Mouse (Mus musculus): ENCODE measurements at regions not wholly inside any gene's neighbourhood (a gene's known extent, or its start where the extent isn't known, plus 50 kb on each side); places are given as distances from the start of the nearest gene placed in this dataset.
A peak's percentile ranks its signal among the peaks of the same experiment; 100 is the strongest.

DNA sequence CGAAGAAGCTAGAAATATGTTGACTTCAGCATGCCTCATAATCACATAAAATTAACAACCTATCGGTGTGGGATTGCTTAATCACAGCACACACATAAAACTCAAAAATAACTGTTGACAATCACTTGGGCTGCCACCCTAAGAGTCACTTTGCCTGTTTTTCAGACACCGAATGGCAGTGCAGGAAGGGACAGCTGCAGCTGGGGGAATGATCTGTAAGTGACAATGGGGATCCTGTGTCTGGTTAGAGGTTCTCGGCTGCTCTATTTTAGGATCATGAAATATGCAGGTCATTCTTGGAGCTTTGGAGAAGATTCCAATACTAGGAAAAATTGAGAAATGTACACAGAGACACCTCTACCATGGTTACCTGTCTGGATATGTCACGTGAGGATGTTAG is 54.4 kb upstream of the Tcf12 start:
- Histone ChIP-seq H3K4me3 (ENCODE audit: low read length) (no peak overlapping the region), H3K9me3 (ENCODE audit: low read length) (no peaks in the 10 kb centered on the region), H3K9ac (replicated peaks; ENCODE audit: low read length) (no peak overlapping the region), H3K27ac (no peak overlapping the region), H3K36me3 (ENCODE audit: insufficient read depth, low read length) (no peaks in the 10 kb centered on the region), H3K27me3 (ENCODE audit: insufficient read depth, low read length) (no peaks in the 10 kb centered on the region), H3K4me2 (ENCODE audit: low read depth, low read length) (no peak overlapping the region), H3K4me1 (ENCODE audit: insufficient read depth, low read length) (no peaks in the 10 kb centered on the region)
- ATAC-seq (no peak), DNase-seq (ENCODE audit: low spot score) (no peak)
- TF ChIP-seq CTCF (IDR thresholded peaks at IDR 0.05; ENCODE audit: low read depth): no peak
- 76% methylated on average over 5 of the region's 5 CpGs for WGBS

DNA sequence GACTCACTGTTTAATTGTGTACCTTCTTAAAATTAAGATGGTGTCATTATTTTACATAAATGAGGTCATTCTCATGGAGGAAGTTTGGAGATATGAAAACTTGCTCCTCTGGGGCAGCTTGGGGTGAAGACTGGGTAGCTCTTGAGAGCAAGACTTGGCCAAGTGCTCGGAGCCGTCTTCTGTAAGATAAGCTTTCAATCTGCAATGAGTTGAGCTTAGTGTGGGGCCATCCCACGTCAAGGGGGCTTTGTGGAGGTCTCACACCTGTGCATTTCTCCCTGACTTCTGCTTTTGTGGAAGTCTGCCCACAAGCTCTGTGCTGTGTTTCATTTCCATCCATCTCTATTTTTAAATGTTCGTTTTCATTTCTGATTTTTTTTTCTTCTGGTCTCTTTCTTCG is 54.9 kb upstream of the Tcf12 start:
- Histone ChIP-seq H3K27ac (no peak overlapping the region), H3K9me3 (ENCODE audit: low read length) (no peaks in the 10 kb centered on the region), H3K27me3 (ENCODE audit: insufficient read depth, low read length) (no peaks in the 10 kb centered on the region), H3K36me3 (ENCODE audit: insufficient read depth, low read length) (no peaks in the 10 kb centered on the region), H3K4me1 (ENCODE audit: insufficient read depth, low read length) (no peaks in the 10 kb centered on the region), H3K9ac (replicated peaks; ENCODE audit: low read length) (no peak overlapping the region), H3K4me3 (ENCODE audit: low read length) (no peak overlapping the region), H3K4me2 (ENCODE audit: low read depth, low read length) (no peak overlapping the region)
- no peak for TF ChIP-seq CTCF (IDR thresholded peaks at IDR 0.05; ENCODE audit: low read depth)
- ATAC-seq (no peak), DNase-seq (ENCODE audit: low spot score) (no peak)
- WGBS: 93% methylated on average over 5 of the region's 5 CpGs

DNA sequence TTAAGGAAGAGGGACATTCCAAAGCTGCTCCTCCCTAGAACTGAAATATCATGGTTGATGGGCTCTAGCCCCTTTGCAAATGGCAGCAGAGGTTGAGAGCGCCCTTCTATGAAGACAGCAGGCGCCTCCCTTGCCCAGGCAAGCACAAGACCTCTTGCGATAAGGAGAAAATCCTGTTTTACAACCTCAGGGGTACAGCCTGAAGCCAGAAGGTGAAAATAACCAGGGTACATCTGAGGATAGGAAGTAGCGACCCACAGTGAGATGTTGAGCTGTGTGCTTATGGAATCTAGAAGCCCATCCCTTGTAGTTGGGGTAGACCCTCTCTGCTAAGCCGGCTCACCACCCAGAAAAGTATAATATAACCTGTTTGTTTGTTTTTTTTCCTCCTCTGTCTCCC is 57.6 kb upstream of the Tcf12 start:
- Histone ChIP-seq H3K27me3 (ENCODE audit: insufficient read depth, low read length) (no peaks in the 10 kb centered on the region), H3K9ac (replicated peaks; ENCODE audit: low read length) (no peak overlapping the region), H3K27ac (0 out of 2 replicates have a peak overlapping the region, but pooled peaks have one; percentile 0), H3K4me3 (ENCODE audit: low read length) (no peak overlapping the region), H3K4me1 (ENCODE audit: insufficient read depth, low read length) (no peaks in the 10 kb centered on the region), H3K36me3 (ENCODE audit: insufficient read depth, low read length) (no peaks in the 10 kb centered on the region), H3K4me2 (ENCODE audit: low read depth, low read length) (peak overlapping the region; percentile 52; the same call in 1 of the 2 replicates), H3K9me3 (ENCODE audit: low read length) (no peaks in the 10 kb centered on the region)
- TF ChIP-seq CTCF (IDR thresholded peaks at IDR 0.05; ENCODE audit: low read depth): no peak
- ATAC-seq (no peak), DNase-seq (ENCODE audit: low spot score) (no peak)
- 78% methylated on average over 5 of the region's 5 CpGs for WGBS

DNA sequence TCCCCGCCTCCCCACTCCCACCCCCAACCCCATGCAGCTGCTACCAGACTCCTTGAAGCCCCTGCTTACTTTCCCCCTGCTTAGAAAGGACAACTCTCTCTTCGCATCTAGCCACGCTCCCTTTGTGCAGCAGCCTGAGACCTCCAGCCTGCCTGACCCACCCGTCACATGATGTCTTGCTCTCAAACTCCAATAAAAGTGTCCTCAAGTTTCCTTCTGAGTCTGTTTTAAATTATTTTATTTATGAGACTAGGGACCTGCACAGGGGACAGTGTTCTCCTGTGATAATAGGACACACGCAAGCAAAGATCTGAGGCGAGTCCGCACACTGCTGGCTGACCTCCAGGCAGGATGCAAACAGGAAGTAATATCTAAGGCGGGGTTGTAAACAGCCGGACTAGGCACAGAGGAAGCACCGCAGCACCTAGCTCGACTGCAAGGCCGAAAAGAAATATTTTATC is 58.1 kb upstream of the Tcf12 start:
- 0 out of 2 replicates have a peak overlapping the region, but pooled peaks have one; percentile 0 for H3K27ac ChIP-seq
- no peaks in the 10 kb centered on the region for H3K4me1 ChIP-seq (ENCODE audit: insufficient read depth, low read length)
- H3K4me3 ChIP-seq (ENCODE audit: low read length): peak overlapping the region; percentile 20
- TF ChIP-seq CTCF (IDR thresholded peaks at IDR 0.05; ENCODE audit: low read depth): no peak
- WGBS: 11% methylated on average over 12 of the region's 12 CpGs
- H3K36me3 ChIP-seq (ENCODE audit: insufficient read depth, low read length): no peaks in the 10 kb centered on the region
- H3K27me3 ChIP-seq (ENCODE audit: insufficient read depth, low read length): no peaks in the 10 kb centered on the region
- H3K9me3 ChIP-seq (ENCODE audit: low read length): no peaks in the 10 kb centered on the region
- H3K4me2 ChIP-seq (ENCODE audit: low read depth, low read length): peak overlapping the region; percentile 52
- ATAC-seq: 0 out of 2 replicates have a peak, but pooled peaks have one; percentile 38
- peak overlapping the region; percentile 21; the same call in 1 of the 2 replicates for H3K9ac ChIP-seq (replicated peaks; ENCODE audit: low read length)
- peak; percentile 42 for DNase-seq (ENCODE audit: low spot score)

DNA sequence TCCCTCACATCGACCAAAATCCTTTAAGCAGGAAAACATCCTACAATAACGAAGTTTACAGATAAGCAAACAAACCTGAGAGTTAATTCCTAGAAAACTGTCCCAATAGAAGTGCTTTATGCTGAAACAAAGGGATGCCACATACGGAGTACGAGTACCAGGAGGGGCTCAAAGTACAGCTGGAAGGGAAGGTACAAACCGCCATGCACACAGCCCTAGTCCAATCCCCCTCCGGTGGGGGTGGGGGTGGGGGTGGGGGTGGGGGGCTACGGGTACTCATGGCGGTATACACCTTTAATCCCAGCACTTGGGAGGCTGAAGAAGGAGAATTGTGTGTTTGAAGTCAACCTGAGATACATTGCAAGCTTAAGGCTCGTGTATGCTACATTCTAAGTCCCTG is 58.6 kb upstream of the Tcf12 start:
- WGBS: 16% methylated on average over 9 of the region's 9 CpGs
- DNase-seq (ENCODE audit: low spot score): no peak

DNA sequence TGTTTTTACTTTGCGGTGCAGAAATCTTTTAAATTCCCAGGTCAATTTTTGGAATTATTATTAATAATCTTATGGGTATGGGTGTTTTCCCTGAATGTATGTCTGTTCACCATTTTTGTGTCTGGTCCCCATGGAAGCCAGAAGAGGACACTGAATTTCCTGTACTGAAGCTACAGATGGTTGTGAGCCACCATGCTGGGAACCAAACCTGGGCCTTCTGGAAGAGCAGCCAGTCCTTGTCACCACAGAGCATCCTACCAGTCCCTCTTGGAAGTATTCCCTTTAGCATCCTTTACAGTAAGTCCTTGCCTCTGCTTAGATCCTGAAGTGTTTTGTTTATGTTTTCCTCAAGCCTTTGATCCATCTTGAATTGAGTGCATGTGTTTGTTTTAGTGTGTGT is 60.7 kb upstream of the Tcf12 start:
- no peak for TF ChIP-seq CTCF (IDR thresholded peaks at IDR 0.05; ENCODE audit: low read depth)
- whole genome bisulfite sequencing: 97% methylated on average over 1 of the region's 1 CpGs
- Histone ChIP-seq H3K27ac (no peak overlapping the region), H3K36me3 (ENCODE audit: insufficient read depth, low read length) (no peaks in the 10 kb centered on the region), H3K9me3 (ENCODE audit: low read length) (no peaks in the 10 kb centered on the region), H3K9ac (replicated peaks; ENCODE audit: low read length) (no peak overlapping the region), H3K4me3 (ENCODE audit: low read length) (no peak overlapping the region), H3K27me3 (ENCODE audit: insufficient read depth, low read length) (no peaks in the 10 kb centered on the region), H3K4me1 (ENCODE audit: insufficient read depth, low read length) (no peaks in the 10 kb centered on the region), H3K4me2 (ENCODE audit: low read depth, low read length) (no peak overlapping the region)
- ATAC-seq: no peak
- DNase-seq (ENCODE audit: low spot score): no peak

More for the DNA sequence above, 58.6 kb upstream of the Tcf12 start:
- no peaks in the 10 kb centered on the region for H3K9me3 ChIP-seq (ENCODE audit: low read length)
- H3K4me2 ChIP-seq (ENCODE audit: low read depth, low read length): peak overlapping the region; percentile 52
- H3K4me3 ChIP-seq (ENCODE audit: low read length): peak overlapping the region; percentile 20
- peak overlapping the region; percentile 21; the same call in 1 of the 2 replicates for H3K9ac ChIP-seq (replicated peaks; ENCODE audit: low read length)
- H3K36me3 ChIP-seq (ENCODE audit: insufficient read depth, low read length): no peaks in the 10 kb centered on the region
- no peak for TF ChIP-seq CTCF (IDR thresholded peaks at IDR 0.05; ENCODE audit: low read depth)
- no peaks in the 10 kb centered on the region for H3K4me1 ChIP-seq (ENCODE audit: insufficient read depth, low read length)
- no peaks in the 10 kb centered on the region for H3K27me3 ChIP-seq (ENCODE audit: insufficient read depth, low read length)
- no peak overlapping the region for H3K27ac ChIP-seq
- ATAC-seq: no peak

DNA sequence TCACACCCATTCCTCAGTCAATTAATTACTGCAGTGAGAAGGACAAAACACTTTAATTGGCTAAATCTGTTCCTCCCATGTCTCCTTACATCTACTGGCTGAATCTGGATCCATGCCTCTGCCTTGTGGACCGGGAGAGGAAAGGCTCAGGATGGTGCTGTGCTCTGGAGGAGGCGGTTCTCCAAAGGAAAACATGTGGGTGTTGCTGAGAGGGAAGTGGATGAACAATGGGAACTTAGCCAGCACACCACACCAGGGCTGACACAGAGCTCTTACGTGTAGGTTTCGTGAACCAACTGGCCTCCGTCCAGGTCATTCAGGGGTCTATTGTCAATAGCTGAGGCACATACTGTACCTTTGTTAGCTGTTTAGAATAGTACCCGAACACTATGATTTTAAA is 69.3 kb upstream of the Tcf12 start:
- H3K9ac ChIP-seq (replicated peaks; ENCODE audit: low read length): no peak overlapping the region
- no peaks in the 10 kb centered on the region for H3K27me3 ChIP-seq (ENCODE audit: insufficient read depth, low read length)

More for the DNA sequence above, 69.3 kb upstream of the Tcf12 start:
- ATAC-seq: no peak
- WGBS: 57% methylated on average over 6 of the region's 6 CpGs
- no peak overlapping the region for H3K4me3 ChIP-seq (ENCODE audit: low read length)
- DNase-seq (ENCODE audit: low spot score): peak; percentile 22
- H3K4me1 ChIP-seq (ENCODE audit: insufficient read depth, low read length): no peaks in the 10 kb centered on the region
- no peak overlapping the region for H3K4me2 ChIP-seq (ENCODE audit: low read depth, low read length)
- no peaks in the 10 kb centered on the region for H3K9me3 ChIP-seq (ENCODE audit: low read length)
- no peak for TF ChIP-seq CTCF (IDR thresholded peaks at IDR 0.05; ENCODE audit: low read depth)
- no peaks in the 10 kb centered on the region for H3K36me3 ChIP-seq (ENCODE audit: insufficient read depth, low read length)
- no peak overlapping the region for H3K27ac ChIP-seq

All from hindbrain, postnatal 0 days (tissue).